Mouse (Mus musculus): Measurements from ENCODE around the gene I0C0044D17Rik. TPM values are rescaled to one million over a fixed set of nuclear protein-coding genes. Genes with fewer than 3 reads are reported as not detected.
"Not testable (repeated sequence)": the region's sequence is repeated elsewhere in the genome, so short reads cannot be mapped to it uniquely, and the experiment has no call there.

I0C0044D17Rik gene
- polyA plus RNA-seq, 1 experiment, result not detected

DNA sequence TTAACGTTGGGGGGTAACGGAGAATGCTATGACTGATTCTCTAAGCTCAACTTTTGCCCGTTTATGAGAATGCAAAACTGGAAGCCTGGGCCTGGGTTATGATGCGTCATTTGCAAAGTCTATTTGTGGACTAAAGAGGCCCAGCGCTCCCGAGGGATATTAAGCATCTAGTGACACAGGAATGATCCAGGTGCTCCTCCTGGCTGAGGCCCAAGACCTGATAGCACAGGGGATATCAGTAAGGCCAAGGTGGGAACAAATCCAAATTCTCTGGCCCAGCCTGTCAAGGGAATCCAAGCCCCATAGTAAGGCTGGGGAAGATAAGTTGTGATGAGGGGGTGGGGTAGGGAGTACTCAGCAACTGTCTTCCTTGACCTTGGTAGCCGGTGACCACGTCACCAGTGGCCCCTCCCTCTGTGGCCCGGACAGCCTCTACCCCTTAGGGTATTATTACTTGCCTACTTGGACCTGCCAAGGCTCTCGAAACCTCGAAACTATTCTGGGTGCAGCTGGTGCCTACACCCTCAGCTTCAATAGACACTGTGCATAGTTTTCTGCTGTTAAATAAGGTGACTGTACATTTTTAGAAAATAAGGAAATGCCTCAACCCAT is 33.5 kb upstream of the I0C0044D17Rik start:
- Histone ChIP-seq H3K79me2 (ENCODE audit: control insufficient read depth, insufficient read depth) (no peaks in the 10 kb centered on the region), H3ac (ENCODE audit: control insufficient read depth, insufficient read length, low read depth) (no peak overlapping the region), H3K36me3 (ENCODE audit: control insufficient read depth, insufficient read depth) (no peaks in the 10 kb centered on the region), H3K79me3 (ENCODE audit: low read depth) (no peaks in the 10 kb centered on the region), H3K27me3 (ENCODE audit: control insufficient read depth, insufficient read depth, insufficient read length) (no peaks in the 10 kb centered on the region), H3K4me3 (ENCODE audit: insufficient read depth, poor library complexity, severe bottlenecking) (no peak overlapping the region)
- no peak for TF ChIP-seq MYOG (IDR thresholded peaks at IDR 0.05; ENCODE audit: control insufficient read depth, extremely low read depth, insufficient read length)
- no peak for TF ChIP-seq MYOD1 (IDR thresholded peaks at IDR 0.05; ENCODE audit: control insufficient read depth, insufficient read length, low read depth)
- no peak for TF ChIP-seq CTCF (IDR thresholded peaks at IDR 0.05; ENCODE audit: control insufficient read depth, insufficient read depth, insufficient read length)
- TF ChIP-seq MAX (IDR thresholded peaks at IDR 0.05), result no peak
- no peak for TF ChIP-seq CEBPB (IDR thresholded peaks at IDR 0.05; ENCODE audit: low read depth)
- no peak for TF ChIP-seq FOSL1 (IDR thresholded peaks at IDR 0.05; ENCODE audit: insufficient read depth, low read length, poor library complexity, severe bottlenecking)
- no peak for TF ChIP-seq USF1 (IDR thresholded peaks at IDR 0.05; ENCODE audit: low read depth)

DNA sequence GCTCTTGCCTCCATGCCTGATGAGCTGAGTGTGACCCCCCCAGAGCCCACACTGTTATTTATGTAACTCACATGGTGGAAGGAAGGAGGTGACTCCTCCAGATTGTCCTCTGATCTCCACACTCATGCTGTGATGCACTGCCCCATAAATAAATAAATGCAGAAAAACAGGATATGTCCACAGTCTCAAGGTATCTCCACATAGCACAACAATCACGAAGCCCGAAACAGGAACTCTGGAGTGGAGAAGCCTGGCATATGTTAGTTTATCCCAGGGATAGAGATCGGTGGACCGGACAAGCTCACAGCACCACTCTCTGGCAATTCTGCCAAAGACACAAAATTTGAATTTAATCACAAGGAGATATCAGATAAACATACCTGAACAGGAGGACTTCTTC is 30.3 kb upstream of the I0C0044D17Rik start:
- no peaks in the 10 kb centered on the region for H3K79me2 ChIP-seq (ENCODE audit: control insufficient read depth, insufficient read depth)
- H3ac ChIP-seq (ENCODE audit: control insufficient read depth, insufficient read length, low read depth), result no peak overlapping the region
- H3K79me3 ChIP-seq (ENCODE audit: low read depth), result no peaks in the 10 kb centered on the region
- no peaks in the 10 kb centered on the region for H3K36me3 ChIP-seq (ENCODE audit: control insufficient read depth, insufficient read depth)
- TF ChIP-seq MYOG (IDR thresholded peaks at IDR 0.05; ENCODE audit: control insufficient read depth, extremely low read depth, insufficient read length) (no peak), FOSL1 (IDR thresholded peaks at IDR 0.05; ENCODE audit: insufficient read depth, low read length, poor library complexity, severe bottlenecking) (no peak), USF1 (IDR thresholded peaks at IDR 0.05; ENCODE audit: low read depth) (no peak), CEBPB (IDR thresholded peaks at IDR 0.05; ENCODE audit: low read depth) (no peak), MYOD1 (IDR thresholded peaks at IDR 0.05; ENCODE audit: control insufficient read depth, insufficient read length, low read depth) (no peak), CTCF (IDR thresholded peaks at IDR 0.05; ENCODE audit: control insufficient read depth, insufficient read depth, insufficient read length) (no peak), MAX (IDR thresholded peaks at IDR 0.05) (no peak)
- H3K27me3 ChIP-seq (ENCODE audit: control insufficient read depth, insufficient read depth, insufficient read length), result no peaks in the 10 kb centered on the region
- no peak overlapping the region for H3K4me3 ChIP-seq (ENCODE audit: insufficient read depth, poor library complexity, severe bottlenecking)

GRCm38 (mm10) chr4:98850485-98850884 is 26.8 kb upstream of the I0C0044D17Rik start:
- H3K4me3 ChIP-seq (ENCODE audit: insufficient read depth, poor library complexity, severe bottlenecking); H3K27me3 ChIP-seq (ENCODE audit: control insufficient read depth, insufficient read depth, insufficient read length); H3K79me2 ChIP-seq (ENCODE audit: control insufficient read depth, insufficient read depth); H3ac ChIP-seq (ENCODE audit: control insufficient read depth, insufficient read length, low read depth); H3K36me3 ChIP-seq (ENCODE audit: control insufficient read depth, insufficient read depth); H3K79me3 ChIP-seq (ENCODE audit: low read depth): not testable (repeated sequence)

DNA sequence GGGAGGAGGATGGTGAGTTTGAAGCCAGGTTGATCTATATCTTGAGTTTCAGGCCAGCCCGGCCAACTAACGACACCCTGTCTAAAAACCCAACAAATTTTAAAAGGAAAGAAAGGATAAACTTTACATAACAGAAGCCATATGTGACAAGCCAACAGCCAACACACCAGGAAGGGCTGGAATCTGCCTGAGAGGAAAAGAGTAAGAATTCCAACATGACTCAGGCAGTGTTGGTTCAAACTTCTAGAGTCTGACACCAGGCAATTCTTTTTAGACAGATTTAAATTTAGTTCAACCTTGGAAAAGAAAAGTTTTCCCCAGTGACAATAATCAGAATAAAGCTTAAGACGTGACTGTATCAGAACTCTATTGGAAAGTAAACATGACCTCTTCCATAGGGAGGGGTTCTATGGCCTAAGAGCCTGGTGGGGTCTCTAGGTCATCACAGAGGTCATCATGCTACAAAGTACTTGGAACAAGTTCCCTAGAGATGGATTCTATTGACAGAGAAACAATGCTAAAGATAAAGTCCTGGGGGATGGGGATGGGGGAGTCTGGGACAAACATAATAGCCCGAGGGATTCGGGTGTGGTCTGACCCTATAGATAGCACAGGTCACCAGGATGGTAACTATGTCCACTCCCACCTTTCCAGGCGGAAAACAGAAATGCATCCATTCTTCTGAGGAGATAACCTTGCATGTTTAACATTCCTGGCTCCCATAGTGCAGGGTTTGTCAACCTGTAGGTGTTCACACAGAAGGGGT is 23.7 kb upstream of the I0C0044D17Rik start:
- Histone ChIP-seq H3K36me3 (ENCODE audit: control insufficient read depth, insufficient read depth) (no peaks in the 10 kb centered on the region), H3K27me3 (ENCODE audit: control insufficient read depth, insufficient read depth, insufficient read length) (no peaks in the 10 kb centered on the region), H3K79me3 (ENCODE audit: low read depth) (no peaks in the 10 kb centered on the region), H3ac (ENCODE audit: control insufficient read depth, insufficient read length, low read depth) (no peak overlapping the region), H3K79me2 (ENCODE audit: control insufficient read depth, insufficient read depth) (no peaks in the 10 kb centered on the region), H3K4me3 (ENCODE audit: insufficient read depth, poor library complexity, severe bottlenecking) (no peak overlapping the region)
- TF ChIP-seq MYOD1 (IDR thresholded peaks at IDR 0.05; ENCODE audit: control insufficient read depth, insufficient read length, low read depth) (no peak), USF1 (IDR thresholded peaks at IDR 0.05; ENCODE audit: low read depth) (no peak), FOSL1 (IDR thresholded peaks at IDR 0.05; ENCODE audit: insufficient read depth, low read length, poor library complexity, severe bottlenecking) (no peak), MAX (IDR thresholded peaks at IDR 0.05) (no peak), MYOG (IDR thresholded peaks at IDR 0.05; ENCODE audit: control insufficient read depth, extremely low read depth, insufficient read length) (no peak), CTCF (IDR thresholded peaks at IDR 0.05; ENCODE audit: control insufficient read depth, insufficient read depth, insufficient read length) (no peak), CEBPB (IDR thresholded peaks at IDR 0.05; ENCODE audit: low read depth) (no peak)

DNA sequence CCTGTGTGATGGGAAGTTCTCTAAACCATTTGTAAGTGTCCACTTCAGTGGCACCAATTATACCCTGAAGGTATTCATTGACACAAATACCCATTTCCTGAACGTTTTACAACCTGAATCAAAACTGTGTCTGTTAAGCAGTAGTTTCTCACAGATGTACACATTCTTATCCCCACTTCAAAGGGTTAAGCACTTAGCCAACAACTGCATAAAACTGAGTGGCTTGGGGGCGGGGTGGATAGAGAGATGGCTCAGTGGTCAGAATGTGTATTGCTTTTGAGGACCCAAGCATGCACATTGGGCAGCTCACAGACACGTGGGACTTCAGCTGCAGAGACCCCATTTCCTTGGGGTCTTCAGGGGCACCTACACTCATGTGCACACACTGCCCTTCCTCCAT is 22.8 kb upstream of the I0C0044D17Rik start:
- TF ChIP-seq CTCF (IDR thresholded peaks at IDR 0.05; ENCODE audit: control insufficient read depth, insufficient read depth, insufficient read length), result no peak
- no peak for TF ChIP-seq USF1 (IDR thresholded peaks at IDR 0.05; ENCODE audit: low read depth)
- TF ChIP-seq MYOD1 (IDR thresholded peaks at IDR 0.05; ENCODE audit: control insufficient read depth, insufficient read length, low read depth), result no peak
- TF ChIP-seq MAX (IDR thresholded peaks at IDR 0.05), result no peak
- TF ChIP-seq CEBPB (IDR thresholded peaks at IDR 0.05; ENCODE audit: low read depth), result no peak
- TF ChIP-seq FOSL1 (IDR thresholded peaks at IDR 0.05; ENCODE audit: insufficient read depth, low read length, poor library complexity, severe bottlenecking), result no peak
- H3K4me3 ChIP-seq (ENCODE audit: insufficient read depth, poor library complexity, severe bottlenecking), result no peak overlapping the region
- H3ac ChIP-seq (ENCODE audit: control insufficient read depth, insufficient read length, low read depth), result no peak overlapping the region
- H3K79me3 ChIP-seq (ENCODE audit: low read depth), result no peaks in the 10 kb centered on the region
- H3K27me3 ChIP-seq (ENCODE audit: control insufficient read depth, insufficient read depth, insufficient read length), result no peaks in the 10 kb centered on the region
- H3K79me2 ChIP-seq (ENCODE audit: control insufficient read depth, insufficient read depth), result no peaks in the 10 kb centered on the region
- no peaks in the 10 kb centered on the region for H3K36me3 ChIP-seq (ENCODE audit: control insufficient read depth, insufficient read depth)

DNA sequence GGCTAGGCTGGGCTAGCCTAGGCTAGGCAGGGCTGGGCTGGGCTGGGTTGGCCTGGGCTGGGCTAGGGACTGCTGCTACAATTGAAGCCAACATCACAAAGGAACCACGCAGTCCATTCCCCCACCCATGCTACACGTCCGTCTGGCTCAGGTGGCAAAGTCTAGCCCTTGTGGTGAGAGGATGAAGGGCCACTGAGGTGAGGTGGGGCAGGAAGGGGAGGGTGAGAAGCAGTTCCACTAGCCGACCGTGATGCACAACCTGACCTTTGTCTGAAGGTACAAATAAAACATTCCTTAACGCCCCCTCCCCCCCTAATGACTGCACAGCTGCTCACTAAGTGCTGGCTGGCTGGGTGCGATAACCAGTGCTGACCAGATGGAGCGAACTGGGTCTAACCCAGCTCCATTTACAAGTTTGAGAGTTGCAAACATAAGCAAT is 22.1 kb upstream of the I0C0044D17Rik start:
- no peak overlapping the region for H3ac ChIP-seq (ENCODE audit: control insufficient read depth, insufficient read length, low read depth)
- H3K36me3 ChIP-seq (ENCODE audit: control insufficient read depth, insufficient read depth), result no peaks in the 10 kb centered on the region
- TF ChIP-seq CEBPB (IDR thresholded peaks at IDR 0.05; ENCODE audit: low read depth) (no peak), CTCF (IDR thresholded peaks at IDR 0.05; ENCODE audit: control insufficient read depth, insufficient read depth, insufficient read length) (no peak), MYOG (IDR thresholded peaks at IDR 0.05; ENCODE audit: control insufficient read depth, extremely low read depth, insufficient read length) (no peak), MYOD1 (IDR thresholded peaks at IDR 0.05; ENCODE audit: control insufficient read depth, insufficient read length, low read depth) (no peak), USF1 (IDR thresholded peaks at IDR 0.05; ENCODE audit: low read depth) (no peak), MAX (IDR thresholded peaks at IDR 0.05) (no peak), FOSL1 (IDR thresholded peaks at IDR 0.05; ENCODE audit: insufficient read depth, low read length, poor library complexity, severe bottlenecking) (no peak)
- H3K79me2 ChIP-seq (ENCODE audit: control insufficient read depth, insufficient read depth), result no peaks in the 10 kb centered on the region
- H3K27me3 ChIP-seq (ENCODE audit: control insufficient read depth, insufficient read depth, insufficient read length), result no peaks in the 10 kb centered on the region
- no peak overlapping the region for H3K4me3 ChIP-seq (ENCODE audit: insufficient read depth, poor library complexity, severe bottlenecking)
- no peaks in the 10 kb centered on the region for H3K79me3 ChIP-seq (ENCODE audit: low read depth)

Measured in C2C12 (cell line).